Mouse (Mus musculus) C2C12 (cell line): ENCODE data around the gene Cd38.

Source experiments
- CTCF ChIP-seq: IDR thresholded peaks from one replicate; pipeline ENCODE4 v1.5.1; 2011; ENCODE audit not compliant: control insufficient read depth, insufficient read depth, insufficient read length
- MYOD1 ChIP-seq: IDR thresholded peaks from one replicate; pipeline ENCODE4 v1.6.1; 2011; ENCODE audit warnings: low read depth; ENCODE audit not compliant: control insufficient read depth, insufficient read length

DNA sequence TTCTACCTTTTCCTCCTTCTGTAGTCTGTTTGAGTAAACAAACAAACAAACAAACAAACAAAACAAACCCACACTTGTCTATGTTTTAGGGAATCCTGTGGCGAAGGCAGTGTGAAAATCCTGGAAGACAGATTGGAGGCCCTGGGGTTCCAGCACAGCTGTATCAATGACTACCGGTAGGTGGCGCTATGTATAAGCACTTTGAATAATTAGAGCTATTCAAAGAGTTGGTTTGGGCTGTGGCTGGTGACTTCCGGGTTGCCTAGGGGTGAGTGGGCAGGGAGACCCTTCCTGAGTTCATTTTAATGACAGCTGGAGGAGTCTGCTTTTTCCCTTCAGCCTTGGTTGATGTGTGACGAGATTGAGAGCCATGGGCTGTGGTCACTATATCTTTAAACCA lies 31.0 kb upstream of the Cd38 start:
- TF ChIP-seq CTCF (peak; percentile 29), MYOD1 (no peak)
